Mouse (Mus musculus) bone marrow, adult 2 months (tissue): Measurements from ENCODE around the gene Ckap5. TPM values are rescaled to one million over a fixed set of nuclear protein-coding genes. Genes with fewer than 3 reads are reported as not detected.

Experiments
- H3K27ac ChIP-seq: fragments of 200-500 bp; 2 replicates; pipeline ENCODE4 v1.5.1; 2012; ENCODE audit warnings: low read depth, mild to moderate bottlenecking, control low read depth, inconsistent platforms, low read length; ENCODE audit not compliant: control insufficient read depth, poor library complexity, insufficient read depth
- H3K4me1 ChIP-seq: fragments of 200-500 bp; 2 replicates; pipeline ENCODE4 v1.6.1; 2011; ENCODE audit warnings: low read length; ENCODE audit not compliant: control insufficient read depth, insufficient read depth
- H3K4me3 ChIP-seq: fragments of 200-500 bp; replicated peaks from 2 replicates; pipeline ENCODE3; 2011; ENCODE audit warnings: mild to moderate bottlenecking, low read depth, low read length, control low read depth; ENCODE audit not compliant: control insufficient read depth
- CTCF ChIP-seq: fragments of 200-500 bp; IDR thresholded peaks from 2 replicates; pipeline ENCODE4 v1.5.1; 2011; ENCODE audit warnings: low read length, control low read depth; ENCODE audit not compliant: control insufficient read depth, insufficient read depth
- POLR2A ChIP-seq: fragments of 200-500 bp; IDR thresholded peaks from 2 replicates; pipeline ENCODE4 v1.6.1; 2011; ENCODE audit warnings: low read depth, mild to moderate bottlenecking, control low read depth, low read length, borderline replicate concordance; ENCODE audit not compliant: control insufficient read depth
- WGBS: fragments of 180-500 bp; shearing (Covaris S2); methylation state at CpG from one replicate; pipeline ENCODE4 v1.1.7; 2018; 5-methylcytosine and 5-hydroxymethylcytosine counted together
- polyA plus RNA-seq: library from polyadenylated mRNA; stranded (reverse); fragments of >200 nt; gene quantifications from 2 replicates; pipeline ENCODE4 v1.2.4, GENCODE M21; 2011; ENCODE audit warnings: low replicate concordance; ENCODE audit not compliant: missing spikeins, insufficient read depth, insufficient read length

Gene Ckap5
- polyA plus RNA-seq, 1 experiment = 30.8 TPM

GRCm38 (mm10) chr2:91644021-91644420 is 117.5 kb downstream of the Ckap5 start:
- Histone ChIP-seq H3K4me1 (peaks cover 4% of the 10 kb centered on the region; the same call in 1 of the 2 replicates), H3K27ac (no peak overlapping the region)
- 93% methylated on average over 11 of the region's 11 CpGs for WGBS

GRCm38 (mm10) chr2:91645354-91645753 is 118.8 kb downstream of the Ckap5 start:
- WGBS = 90% methylated on average over 15 of the region's 15 CpGs
- no peak for TF ChIP-seq POLR2A
- TF ChIP-seq CTCF = no peak
- peaks cover 4% of the 10 kb centered on the region; the same call in 1 of the 2 replicates for H3K4me1 ChIP-seq
- peak overlapping the region; percentile 66 for H3K27ac ChIP-seq
- no peak overlapping the region for H3K4me3 ChIP-seq

More at GRCm38 (mm10) chr2:91644021-91644420, 117.5 kb downstream of the Ckap5 start:
- H3K4me3 ChIP-seq = no peak overlapping the region
- TF ChIP-seq POLR2A (no peak), CTCF (no peak)

DNA sequence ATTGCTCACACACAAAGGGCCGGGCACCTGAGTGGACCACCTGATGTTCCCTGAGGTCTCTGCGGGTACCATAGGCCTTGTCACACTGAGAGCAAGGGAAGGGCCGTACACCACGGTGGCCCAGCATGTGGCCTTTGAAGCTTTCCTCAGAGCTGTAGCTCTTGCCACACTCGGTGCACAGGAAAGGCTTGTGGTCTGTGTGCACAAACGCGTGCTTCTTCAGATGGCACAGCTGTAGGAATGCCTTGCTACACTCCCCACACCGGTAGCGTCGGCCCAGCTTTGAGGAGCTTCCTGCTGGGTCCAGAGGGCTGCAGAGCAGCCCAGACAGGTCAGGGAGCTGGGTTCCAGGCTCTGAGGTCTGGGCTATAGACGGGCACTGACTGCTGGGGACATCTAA is 119.2 kb downstream of the Ckap5 start:
- Histone ChIP-seq H3K4me1 (peaks cover 4% of the 10 kb centered on the region; the same call in 1 of the 2 replicates), H3K4me3 (no peak overlapping the region), H3K27ac (peak overlapping the region; percentile 66)
- WGBS = 45% methylated on average over 11 of the region's 11 CpGs
- TF ChIP-seq POLR2A (no peak), CTCF (no peak)

GRCm38 (mm10) chr2:91646733-91647132 is 120.2 kb downstream of the Ckap5 start:
- 50% methylated on average over 1 of the region's 1 CpGs for WGBS
- no peak overlapping the region for H3K27ac ChIP-seq

GRCm38 (mm10) chr2:91649152-91649551 is 122.6 kb downstream of the Ckap5 start:
- Histone ChIP-seq H3K4me3 (peak overlapping the region; percentile 86), H3K27ac (peak overlapping the region; percentile 49), H3K4me1 (no peaks in the 10 kb centered on the region; the same call in 1 of the 2 replicates)
- WGBS = 2% methylated on average over 15 of the region's 15 CpGs
- no peak for TF ChIP-seq POLR2A
- no peak for TF ChIP-seq CTCF

More at GRCm38 (mm10) chr2:91646733-91647132, 120.2 kb downstream of the Ckap5 start:
- no peak for TF ChIP-seq POLR2A
- peak; percentile 72 for TF ChIP-seq CTCF
- Histone ChIP-seq H3K4me3 (no peak overlapping the region), H3K4me1 (peaks cover 4% of the 10 kb centered on the region; the same call in 1 of the 2 replicates)

DNA sequence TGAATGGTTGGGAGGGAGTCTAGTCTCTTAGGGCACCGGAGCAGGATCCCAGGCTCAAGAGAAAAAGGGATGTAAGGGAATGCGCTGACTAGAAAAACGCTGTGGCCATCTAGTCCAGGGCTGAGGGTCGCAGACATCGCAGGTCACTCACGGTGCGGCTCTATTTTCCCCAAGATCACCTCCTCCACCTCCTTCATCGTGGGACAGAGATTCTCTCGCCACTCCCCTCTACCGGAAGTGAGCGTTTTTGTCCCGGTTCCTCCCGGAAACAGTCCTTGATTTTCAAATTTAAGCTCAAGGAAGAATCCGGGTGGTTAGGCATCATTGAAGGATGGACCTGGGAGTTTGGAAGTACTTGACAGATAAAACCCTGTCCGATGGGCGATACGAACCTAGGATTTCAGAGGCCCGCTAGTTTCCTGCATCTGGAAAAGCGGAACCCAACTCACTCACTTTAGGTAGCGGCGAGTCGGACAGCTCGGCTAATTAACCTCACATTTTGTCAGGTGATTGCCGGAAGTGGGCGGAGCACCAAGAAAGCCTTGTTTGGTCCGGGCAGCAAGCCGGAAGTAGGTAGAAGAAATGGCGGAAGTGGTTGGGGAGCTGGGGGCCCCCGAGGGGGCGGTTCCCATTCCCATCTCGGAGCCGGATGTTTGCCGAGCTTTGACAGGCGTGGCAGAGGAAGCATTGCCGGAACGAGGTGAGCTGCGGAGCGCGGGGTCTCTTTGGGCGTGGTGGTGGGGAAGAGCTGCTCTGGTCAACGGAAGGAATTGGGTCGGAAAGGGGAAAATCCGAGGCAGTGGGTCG is 123.2 kb downstream of the Ckap5 start, which contains the start of the genes Zfp408 and Arhgap1:
TSS of gene Zfp408 (minus strand) at position 239 of the 807 bp plus-strand sequence.
TSS of gene Arhgap1 (plus strand) at position 308 of the 807 bp plus-strand sequence.
- WGBS = under 1% methylated on average over 44 of the region's 44 CpGs

GRCm38 (mm10) chr2:91650360-91650995 is 123.9 kb downstream of the Ckap5 start:
- peak overlapping the region; percentile 86 for H3K4me3 ChIP-seq
- peak overlapping the region; percentile 80 for H3K27ac ChIP-seq
- TF ChIP-seq CTCF (no peak), POLR2A (no peak)
- WGBS = 3% methylated on average over 16 of the region's 16 CpGs
- H3K4me1 ChIP-seq = no peaks in the 10 kb centered on the region; the same call in 1 of the 2 replicates

More for the DNA sequence above, 123.2 kb downstream of the Ckap5 start, which contains the start of the genes Zfp408 and Arhgap1:
- H3K4me1 ChIP-seq = no peaks in the 10 kb centered on the region; the same call in 1 of the 2 replicates
- H3K4me3 ChIP-seq = peak within 1 kb of the TSS; percentile 86
- H3K27ac ChIP-seq = peak within 1 kb of the TSS; percentile 80
- TF ChIP-seq POLR2A (peak; percentile 70; the same call in 1 of the 2 replicates), CTCF (no peak)

- Histone ChIP-seq H3K4me1 (no peaks in the 10 kb centered on the region; the same call in 1 of the 2 replicates), H3K4me3 (no peak overlapping the region), H3K27ac (no peak overlapping the region)
- 86% methylated on average over 14 of the region's 14 CpGs for WGBS
- TF ChIP-seq CTCF = no peak
- TF ChIP-seq POLR2A = no peak
These were observed 125.1 kb downstream of the Ckap5 start for GRCm38 (mm10) chr2:91651458-91652258.
